Mouse (Mus musculus) heart, adult 9 months (tissue): ENCODE measurements around the gene Hddc2.
"Not testable (repeated sequence)": the region's sequence is repeated elsewhere in the genome, so short reads cannot be mapped to it uniquely, and the experiment has no call there.

Experiments
- DNase-seq, 2 experiments: peaks; one replicate each; pipeline ENCODE4 v3.0.0; 2022; ENCODE audit warnings: low spot score in 2 of 2

The Hddc2 gene

GRCm38 (mm10) chr10:31352845-31353427 lies 39.8 kb downstream of the Hddc2 start:
- no peak for DNase-seq

- no peak for DNase-seq
These were observed 41.0 kb downstream of the Hddc2 start for GRCm38 (mm10) chr10:31354141-31354540.

- DNase-seq = no peak
These were observed 41.8 kb downstream of the Hddc2 start for GRCm38 (mm10) chr10:31354886-31355461.

GRCm38 (mm10) chr10:31359749-31360148 lies 46.6 kb downstream of the Hddc2 start:
- no peak for DNase-seq

GRCm38 (mm10) chr10:31370200-31370599 lies 57.0 kb downstream of the Hddc2 start:
- not testable (repeated sequence) for DNase-seq
